Mouse (Mus musculus): ENCODE measurements around the gene Pknox2.

Gene Pknox2

GRCm38 (mm10) chr9:37008090-37008489 is 139.1 kb downstream of the Pknox2 start:
- CTCF ChIA-PET: no interaction called here
- POLR2A ChIA-PET: interaction anchor here in 2 of 4 experiments (0.9 to 1.2 kb wide), 2 partner anchors 10 to 12 kb away, joined by 3 read pairs; no protein-coding TSS in a partner anchor

DNA sequence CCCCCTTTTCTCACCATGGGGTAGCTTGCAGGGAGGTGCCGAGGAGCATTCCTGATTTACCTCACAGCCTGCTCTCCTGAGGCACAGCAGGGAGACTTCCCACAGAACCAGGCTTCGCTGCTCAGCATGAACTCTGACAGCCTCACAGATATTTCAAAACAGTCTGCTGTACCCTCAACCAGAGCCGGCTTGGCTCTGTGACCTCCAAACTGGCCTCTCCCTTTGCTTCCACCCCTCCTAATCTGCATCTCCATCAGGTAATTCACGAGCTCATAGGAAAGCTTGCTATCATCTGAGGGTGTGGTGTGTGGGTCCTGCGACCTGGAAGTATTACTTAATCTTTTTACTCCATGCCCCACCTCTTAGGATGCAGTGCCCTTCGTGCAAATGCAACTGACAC is 142.5 kb downstream of the Pknox2 start:
- CTCF ChIA-PET: interaction anchor here in 2 of 4 experiments (0.9 to 1.4 kb wide), 4 partner anchors 9 to 156 kb away, joined by 3 read pairs; no protein-coding TSS in a partner anchor
- POLR2A ChIA-PET: interaction anchor here in 3 of 4 experiments (0.5 to 1.2 kb wide), 8 partner anchors 9 to 203 kb away, joined by 3 to 7 read pairs (median 4); partner anchors contain the start of gene Tmem218 (in 1 of the 3)

- CTCF ChIA-PET: interaction anchor here in 2 of 4 experiments (0.5 to 1.0 kb wide), 2 partner anchors 35 to 254 kb away, joined by 3 read pairs; partner anchors contain the start of gene Slc37a2 (in 1 of the 2)
- POLR2A ChIA-PET: interaction anchor here in 3 of 4 experiments (0.7 to 2.0 kb wide), 3 partner anchors 20 to 145 kb away, joined by 3 to 5 read pairs (median 4); partner anchors contain the start of gene Pknox2 (in 1 of the 3)
Measured at GRCm38 (mm10) chr9:37001935-37002535, 145.2 kb downstream of the Pknox2 start.

DNA sequence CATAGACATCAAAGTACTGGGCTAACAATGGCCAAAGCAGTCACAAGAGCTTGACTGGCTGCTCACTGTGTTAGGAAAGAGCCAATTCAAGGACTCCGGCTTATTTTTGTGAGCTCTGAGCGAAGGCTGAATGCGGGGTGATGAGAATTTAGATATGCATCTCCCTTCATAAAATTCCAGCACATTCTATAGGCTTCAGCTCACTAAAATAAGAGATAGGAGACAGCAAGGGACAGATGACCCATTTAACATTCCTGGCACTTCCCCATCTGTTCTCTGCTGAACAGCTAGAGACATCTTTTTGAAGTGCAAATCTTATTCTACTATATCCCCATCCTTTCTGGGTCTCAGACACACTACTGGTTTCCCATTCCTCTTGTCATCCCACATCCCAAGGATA is 147.8 kb downstream of the Pknox2 start:
- CTCF ChIA-PET: interaction anchor here in 1 of 4 experiments (0.6 kb wide), 1 partner anchor 1500 kb away, joined by 5 read pairs; no protein-coding TSS in a partner anchor
- POLR2A ChIA-PET: interaction anchor here in 1 of 4 experiments (1.5 to 1.6 kb wide), 2 partner anchors 10 to 142 kb away, joined by 4 to 5 read pairs; no protein-coding TSS in a partner anchor

DNA sequence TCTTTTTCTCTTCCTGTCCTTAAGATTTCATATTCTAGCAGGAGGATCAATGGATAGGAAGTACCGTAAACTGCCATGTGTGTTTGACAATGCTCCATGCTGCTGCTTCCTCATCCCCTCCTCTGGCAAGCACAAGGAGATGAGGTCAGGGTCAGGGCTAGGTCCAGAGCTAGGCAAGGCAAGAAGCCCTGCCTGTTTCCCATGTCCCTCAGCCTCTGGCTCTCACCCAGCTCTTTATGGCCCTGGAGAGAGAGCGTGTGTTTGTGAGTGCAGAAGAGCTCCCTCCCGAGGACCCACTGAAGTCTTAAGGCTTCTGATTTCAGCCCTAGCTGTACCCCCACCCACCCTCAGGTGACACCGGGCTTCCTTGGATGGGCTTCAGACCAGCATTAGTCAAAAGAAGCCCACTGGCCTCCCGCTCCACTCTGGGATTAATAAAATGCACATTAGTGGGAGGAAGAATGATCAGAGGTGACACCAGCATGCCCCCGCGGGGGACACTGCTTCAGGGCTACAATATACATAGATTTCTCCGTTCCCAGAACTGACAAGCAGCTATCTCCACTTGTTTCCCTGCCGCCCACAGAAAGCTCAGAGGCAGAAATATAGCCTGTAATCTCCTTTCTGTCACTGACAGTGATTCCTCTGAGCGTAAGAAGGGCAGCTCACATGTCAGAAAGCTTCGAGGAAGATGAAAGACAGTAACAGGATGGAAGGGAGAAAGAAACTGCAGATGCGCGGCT is 156.4 kb downstream of the Pknox2 start:
- ChIA-PET POLR2A (no interaction called here), CTCF (interaction anchor here in 2 of 4 experiments (0.5 to 0.9 kb wide), 2 partner anchors 17 to 20 kb away, joined by 3 to 7 read pairs; no protein-coding TSS in a partner anchor)

DNA sequence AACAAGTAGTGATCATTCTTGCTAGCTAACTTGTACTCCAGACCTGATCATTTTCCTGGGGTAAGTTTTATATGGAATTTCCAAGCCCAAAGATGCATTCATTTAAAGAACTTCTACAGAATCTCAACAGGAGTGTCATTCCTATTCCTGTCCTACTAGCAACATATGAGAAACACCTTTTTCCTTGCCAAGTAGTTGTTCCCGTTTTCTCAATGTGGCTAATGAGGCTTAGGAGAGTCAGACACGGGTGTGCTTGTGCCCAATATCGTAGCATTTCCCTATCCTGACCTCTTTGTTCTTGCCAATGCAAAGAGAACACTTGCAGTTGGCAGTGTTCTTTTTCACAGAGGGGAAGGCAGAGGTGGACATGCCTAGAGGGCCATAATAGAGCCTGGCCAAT is 157.2 kb downstream of the Pknox2 start:
- ChIA-PET POLR2A (no interaction called here), CTCF (no interaction called here)

- ChIA-PET CTCF (interaction anchor here in 1 of 4 experiments (0.9 kb wide), 1 partner anchor 12 kb away, joined by 3 read pairs; no protein-coding TSS in a partner anchor), POLR2A (interaction anchor here in 1 of 4 experiments (0.5 kb wide), 1 partner anchor 52 kb away, joined by 10 read pairs; no protein-coding TSS in a partner anchor)
Measured at GRCm38 (mm10) chr9:36985233-36985632, 162.0 kb downstream of the Pknox2 start.

DNA sequence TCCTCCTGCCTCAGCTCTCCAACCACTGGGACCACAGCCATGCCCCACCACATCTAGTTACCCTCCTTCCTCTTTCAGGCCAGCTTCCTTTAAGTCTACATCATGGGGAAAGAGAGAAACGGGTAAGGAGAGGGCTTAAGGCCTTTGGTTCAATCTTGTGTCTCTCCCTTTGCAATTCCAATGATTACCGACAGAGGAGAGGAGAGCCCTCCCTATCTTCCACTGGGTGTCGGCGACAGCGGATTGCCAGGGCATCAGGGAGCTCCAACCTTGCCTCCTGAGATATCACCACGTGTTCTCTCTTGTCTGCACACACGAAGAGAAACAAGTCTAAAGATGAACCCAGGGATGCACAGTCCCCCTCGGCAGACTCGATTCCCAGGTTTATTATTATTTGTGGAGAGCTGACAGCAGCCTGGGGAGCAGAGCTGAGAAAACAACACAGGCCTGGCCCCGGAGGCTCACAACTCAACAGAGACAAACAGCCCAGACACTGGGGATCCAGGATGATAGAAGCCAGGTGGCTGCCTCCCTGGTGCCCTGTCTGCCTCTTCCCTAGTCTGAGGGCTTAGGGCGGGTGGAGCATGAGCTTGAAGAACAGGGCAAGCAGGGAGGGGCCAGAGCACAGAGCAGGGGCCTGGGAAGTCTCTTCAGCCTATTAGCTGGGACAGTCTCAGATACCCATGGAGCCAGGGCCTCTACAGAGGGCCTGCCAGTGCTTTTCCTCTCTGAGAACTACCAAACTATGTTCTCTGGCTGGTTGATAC is 170.4 kb downstream of the Pknox2 start:
- POLR2A ChIA-PET: interaction anchor here in 2 of 4 experiments (1.1 kb wide), 2 partner anchors 114 to 170 kb away, joined by 5 to 6 read pairs; partner anchors contain the start of gene Pknox2 (in 1 of the 2)

DNA sequence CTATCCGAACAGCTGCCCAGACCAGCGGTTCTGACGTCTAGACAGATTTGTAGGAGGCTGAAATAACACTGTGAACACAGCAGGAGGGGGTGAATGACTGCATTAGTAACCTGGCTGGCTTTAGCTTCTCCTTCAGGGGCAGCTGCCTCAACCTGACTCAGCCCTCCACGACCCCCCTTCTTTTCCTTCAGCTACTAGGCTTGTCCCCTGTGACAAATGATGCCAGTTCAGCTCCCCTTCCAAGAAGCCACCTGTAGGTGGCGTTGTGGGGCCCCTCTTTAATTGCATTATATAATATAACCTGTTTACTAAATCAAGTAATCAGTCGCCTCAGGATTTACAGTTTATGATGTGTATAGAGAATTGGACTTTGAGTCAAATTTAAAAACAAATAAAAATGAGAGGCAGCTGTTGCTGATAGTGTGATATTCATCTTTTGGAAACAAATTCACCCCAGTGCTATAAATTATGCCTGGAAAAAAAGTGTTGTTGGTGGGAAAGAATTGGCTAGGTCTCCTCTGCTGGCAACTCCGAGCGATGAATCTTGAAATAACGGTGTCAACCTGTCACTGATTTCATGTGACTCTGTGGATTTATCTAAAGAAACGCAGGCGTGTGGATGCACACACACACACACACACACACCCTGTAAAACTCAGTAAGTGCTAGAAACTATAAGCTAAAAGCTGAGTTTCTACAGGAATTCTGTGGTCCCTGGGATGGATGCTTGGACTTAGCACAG is 173.6 kb downstream of the Pknox2 start:
- ChIA-PET POLR2A (interaction anchor here in 1 of 4 experiments (1.2 kb wide), 2 partner anchors 83 to 159 kb away, joined by 3 to 5 read pairs; no protein-coding TSS in a partner anchor), CTCF (interaction anchor here (0.5 to 3.3 kb wide), 37 partner anchors 10 to 571 kb away, joined by 3 to 16 read pairs (median 3); partner anchors contain the start of genes Pknox2 (in 3 of the 4) and Tmem218 (in 2 of the 4))

More for the DNA sequence above, 170.4 kb downstream of the Pknox2 start:
- CTCF ChIA-PET: interaction anchor here (0.6 to 1.8 kb wide), 21 partner anchors 9 to 253 kb away, joined by 3 to 9 read pairs (median 4); partner anchors contain the start of gene Pknox2 (in 2 of the 4)

GRCm38 (mm10) chr9:36972089-36972488 is 175.1 kb downstream of the Pknox2 start:
- CTCF ChIA-PET: interaction anchor here (0.6 to 3.3 kb wide), 11 partner anchors 18 to 258 kb away, joined by 3 to 16 read pairs (median 6); partner anchors contain the start of gene Pknox2 (in 2 of the 4)
- POLR2A ChIA-PET: interaction anchor here in 3 of 4 experiments (0.6 to 1.1 kb wide), 4 partner anchors 11 to 174 kb away, joined by 3 to 4 read pairs (median 4); no protein-coding TSS in a partner anchor

GRCm38 (mm10) chr9:36971066-36971465 is 176.1 kb downstream of the Pknox2 start:
- CTCF ChIA-PET: interaction anchor here (0.6 to 3.3 kb wide), 24 partner anchors 9 to 259 kb away, joined by 3 to 16 read pairs (median 4); partner anchors contain the start of gene Pknox2 (in 2 of the 4)
- POLR2A ChIA-PET: interaction anchor here in 3 of 4 experiments (0.6 to 1.3 kb wide), 9 partner anchors 10 to 176 kb away, joined by 3 to 5 read pairs (median 3); partner anchors contain the start of gene Pknox2 (in 1 of the 3)

DNA sequence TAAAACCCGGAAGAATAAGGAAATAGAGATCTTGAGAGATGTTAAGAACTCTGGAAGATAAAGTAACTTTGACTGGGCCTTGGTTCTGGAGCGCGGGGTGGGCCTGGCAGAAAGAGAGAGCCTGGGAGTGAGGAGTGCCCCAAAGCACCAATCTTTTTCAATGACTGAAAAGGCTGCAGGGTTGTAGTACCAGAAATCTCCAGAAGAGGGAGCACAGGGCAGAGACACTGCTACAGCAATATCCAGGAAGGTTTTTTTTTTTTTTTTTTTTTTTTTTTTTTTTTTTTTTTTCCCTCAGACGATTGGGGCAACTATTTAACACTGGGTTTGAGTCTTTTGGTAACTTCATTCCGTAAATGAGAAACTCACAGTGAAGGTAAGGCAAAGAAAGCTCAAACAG is 176.6 kb downstream of the Pknox2 start:
- ChIA-PET CTCF (interaction anchor here (0.6 to 3.3 kb wide), 18 partner anchors 9 to 259 kb away, joined by 3 to 16 read pairs (median 4); partner anchors contain the start of gene Pknox2 (in 2 of the 4)), POLR2A (interaction anchor here in 1 of 4 experiments (0.6 to 1.3 kb wide), 6 partner anchors 36 to 84 kb away, joined by 3 to 4 read pairs (median 3); no protein-coding TSS in a partner anchor)

- CTCF ChIA-PET: interaction anchor here in 3 of 4 experiments (0.8 to 1.3 kb wide), 4 partner anchors 36 to 186 kb away, joined by 3 to 4 read pairs (median 3); no protein-coding TSS in a partner anchor
- POLR2A ChIA-PET: interaction anchor here in 1 of 4 experiments (1.0 kb wide), 1 partner anchor 174 kb away, joined by 3 read pairs; no protein-coding TSS in a partner anchor
Measured at GRCm38 (mm10) chr9:36969131-36969530, 178.1 kb downstream of the Pknox2 start.

DNA sequence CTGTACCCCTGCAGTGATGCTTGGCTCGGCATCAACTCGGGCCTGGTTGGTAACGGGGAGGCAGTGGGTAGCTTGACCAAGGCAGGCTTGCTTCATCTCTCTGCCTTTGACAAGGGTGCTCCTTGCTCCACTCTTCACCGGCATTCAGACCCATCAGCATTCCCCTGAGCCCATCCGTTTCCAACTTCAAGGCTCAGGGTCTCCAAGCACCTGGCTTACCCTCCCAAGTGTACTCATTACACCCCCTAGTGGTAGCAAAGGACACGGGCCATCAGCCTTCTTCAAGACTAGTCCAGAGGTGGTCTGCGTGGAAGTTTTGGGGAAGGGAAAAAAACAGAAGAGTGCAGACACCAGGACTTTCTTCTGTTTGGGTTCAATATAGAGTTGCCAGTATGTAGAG is 178.5 kb downstream of the Pknox2 start:
- ChIA-PET POLR2A (interaction anchor here in 2 of 4 experiments (0.8 to 1.2 kb wide), 3 partner anchors 78 to 178 kb away, joined by 3 read pairs; no protein-coding TSS in a partner anchor), CTCF (interaction anchor here (0.5 to 1.5 kb wide), 14 partner anchors 18 to 261 kb away, joined by 3 to 6 read pairs (median 3); no protein-coding TSS in a partner anchor)

- CTCF ChIA-PET: interaction anchor here (0.5 to 1.5 kb wide), 17 partner anchors 18 to 494 kb away, joined by 3 to 6 read pairs (median 3); no protein-coding TSS in a partner anchor
- POLR2A ChIA-PET: interaction anchor here in 2 of 4 experiments (0.8 to 1.2 kb wide), 3 partner anchors 78 to 179 kb away, joined by 3 read pairs; no protein-coding TSS in a partner anchor
Measured at GRCm38 (mm10) chr9:36968236-36968635, 179.0 kb downstream of the Pknox2 start.

GRCm38 (mm10) chr9:36965720-36966119 is 181.5 kb downstream of the Pknox2 start:
- CTCF ChIA-PET: interaction anchor here (0.5 to 1.4 kb wide), 54 partner anchors 8 to 1249 kb away, joined by 3 to 12 read pairs (median 4); partner anchors contain the start of genes Pknox2 (in 2 of the 4) and Tmem218 (in 1 of the 4)
- POLR2A ChIA-PET: interaction anchor here in 1 of 4 experiments (0.7 kb wide), 1 partner anchor 181 kb away, joined by 3 read pairs; the partner anchor contains the start of gene Pknox2

All from embryonic stem cell, embryonic (primary cell).